20 mouse cellular contexts compared by ENCODE assay signal in the genomic region with DNA sequence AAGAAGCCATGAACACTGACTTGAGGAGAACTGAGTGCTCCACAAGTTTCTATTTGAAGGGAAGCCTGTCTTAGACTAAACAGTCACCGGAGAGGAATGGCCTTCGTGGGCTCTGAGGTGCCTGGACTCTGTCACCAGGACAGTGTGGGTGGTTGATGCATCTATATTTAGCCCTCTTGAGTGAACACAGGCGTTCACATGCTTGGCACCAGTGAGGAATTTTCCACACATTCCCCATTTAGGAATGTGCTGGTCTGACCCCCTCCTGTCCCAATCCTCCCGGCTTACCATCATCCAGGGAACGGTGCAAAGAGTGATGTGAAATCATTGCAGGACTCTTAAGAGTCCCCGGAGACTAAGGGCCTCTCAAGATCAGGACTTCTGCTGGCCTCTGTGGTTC.
A peak's percentile ranks its signal among the peaks of the same experiment; 100 is the strongest.
DNase-seq lines count a peak whose midpoint lies in the region; ATAC-seq and TF ChIP-seq lines count a peak whose summit lies in the region.
"Had no signal": no experiment of that assay in that cellular context is flagged by ENCODE, and none has a peak within 500 bp of the region (broad histone marks: within the 10 kb centered on the region; RNA-seq: fewer than 3 reads in every experiment).

No protein-coding gene starts in this region.

- DNase-seq in lung, postnatal 0 days (ENCODE audit: low spot score) = peak; percentile 10
- no peak for DNase-seq in lung, adult 18-20 months
- peak; percentile 73 to 82 for DNase-seq in heart, adult 9 months (ENCODE audit: low spot score in 2 of 2)
- DNase-seq in heart, postnatal 36 days = peak; percentile 30 to 42
- no peak for DNase-seq in kidney, adult 11 months
- no peak for DNase-seq in cerebellum, adult 18-20 months
- DNase-seq in adrenal gland, postnatal 25 days = no peak
- DNase-seq: adrenal gland, postnatal 36 days; cerebellum, adult 11-12 months; forebrain, postnatal 0 days; gastrocnemius, postnatal 36 days; kidney, adult 18-20 months; layer of hippocampus, adult 9-11 months; liver, postnatal 0 days; retina, postnatal 1 day had no signal

- TF ChIP-seq EP300 in lung, postnatal 0 days (IDR thresholded peaks at IDR 0.05) = no peak

- no peaks in the 10 kb centered on the region for H3K36me3 ChIP-seq in lung, postnatal 0 days (ENCODE audit: insufficient read depth, low read length)
- H3K36me3 ChIP-seq in stomach, embryonic 16.5 days (ENCODE audit: control insufficient read depth, insufficient read depth, low read length) = no peaks in the 10 kb centered on the region
- H3K36me3 ChIP-seq: embryonic facial prominence, embryonic 15.5 days; midbrain, embryonic 13.5 days; neural tube, embryonic 13.5 days had no signal

- H3K4me1 ChIP-seq in lung, postnatal 0 days (ENCODE audit: insufficient read depth, low read depth, low read length) = no peaks in the 10 kb centered on the region
- no peaks in the 10 kb centered on the region for H3K4me1 ChIP-seq in stomach, embryonic 16.5 days (ENCODE audit: control insufficient read depth, insufficient read depth, low read length)
- H3K4me1 ChIP-seq: embryonic facial prominence, embryonic 15.5 days; midbrain, embryonic 13.5 days; neural tube, embryonic 13.5 days had no signal

- no peaks in the 10 kb centered on the region for H3K27me3 ChIP-seq in lung, postnatal 0 days (replicated peaks; ENCODE audit: insufficient read depth, low read length)
- H3K27me3 ChIP-seq in stomach, embryonic 16.5 days (ENCODE audit: control insufficient read depth, insufficient read depth, low read length) = no peaks in the 10 kb centered on the region
- H3K27me3 ChIP-seq: embryonic facial prominence, embryonic 15.5 days; midbrain, embryonic 13.5 days; neural tube, embryonic 13.5 days had no signal

- H3K4me2 ChIP-seq in lung, postnatal 0 days (replicated peaks; ENCODE audit: low read depth, low read length) = no peak overlapping the region
- no peak overlapping the region for H3K4me2 ChIP-seq in stomach, embryonic 16.5 days (ENCODE audit: low read depth, low read length)
- H3K4me2 ChIP-seq: embryonic facial prominence, embryonic 15.5 days; midbrain, embryonic 13.5 days; neural tube, embryonic 13.5 days had no signal

- peak; percentile 32 for ATAC-seq in lung, postnatal 0 days
- peak; percentile 91 for ATAC-seq in stomach, embryonic 16.5 days (ENCODE audit: insufficient read depth, low FRiP score)
- ATAC-seq: CD4-positive, CD25-positive, alpha-beta regulatory T cell, adult 4 months; forebrain, postnatal 0 days; liver, postnatal 0 days; midbrain, embryonic 13.5 days had no signal

- H3K4me3 ChIP-seq in lung, postnatal 0 days (ENCODE audit: low read depth, low read length) = no peak overlapping the region
- no peak overlapping the region for H3K4me3 ChIP-seq in stomach, embryonic 16.5 days (replicated peaks; ENCODE audit: low read length)
- H3K4me3 ChIP-seq: embryonic facial prominence, embryonic 15.5 days; midbrain, embryonic 13.5 days; neural tube, embryonic 13.5 days had no signal

- no peaks in the 10 kb centered on the region for H3K9me3 ChIP-seq in lung, postnatal 0 days (ENCODE audit: low read length)
- H3K9me3 ChIP-seq in stomach, embryonic 16.5 days (replicated peaks; ENCODE audit: control insufficient read depth, low read length) = no peaks in the 10 kb centered on the region
- H3K9me3 ChIP-seq: embryonic facial prominence, embryonic 15.5 days; midbrain, embryonic 13.5 days; neural tube, embryonic 13.5 days had no signal

- intact Hi-C loops in heart, postnatal 36 days (cut with DNase I) = no loop called here

- H3K27ac ChIP-seq in lung, postnatal 0 days (ENCODE audit: low read length) = no peak overlapping the region
- H3K27ac ChIP-seq in stomach, embryonic 16.5 days (ENCODE audit: low read length) = peak overlapping the region; percentile 21; the same call in 1 of the 2 replicates
- H3K27ac ChIP-seq: embryonic facial prominence, embryonic 15.5 days; midbrain, embryonic 13.5 days; neural tube, embryonic 13.5 days had no signal

- WGBS in lung, postnatal 0 days = 51% methylated on average over 6 of the region's 6 CpGs
- 42% methylated on average over 6 of the region's 6 CpGs for WGBS in stomach, embryonic 16.5 days

- TF ChIP-seq CTCF in lung, postnatal 0 days (IDR thresholded peaks at IDR 0.05) = no peak

- no peak overlapping the region for H3K9ac ChIP-seq in lung, postnatal 0 days (replicated peaks; ENCODE audit: low read depth)
- H3K9ac ChIP-seq in stomach, embryonic 16.5 days (ENCODE audit: low read length) = no peak overlapping the region
- H3K9ac ChIP-seq: embryonic facial prominence, embryonic 15.5 days; forebrain, postnatal 0 days; liver, postnatal 0 days; midbrain, embryonic 13.5 days; neural tube, embryonic 13.5 days had no signal

Comparison
In these comparisons a context has a peak if more than half of its experiments do, and no peak if none do; other contexts are left out.
1. DNase-seq: peak in lung, postnatal 0 days (single experiment), heart, adult 9 months (2 of 2) and heart, postnatal 36 days (2 of 2); none in lung, adult 18-20 months (0 of 2), kidney, adult 11 months (single experiment), cerebellum, adult 18-20 months (0 of 2) and adrenal gland, postnatal 25 days (single experiment).